Mouse (Mus musculus): ENCODE measurements around the gene Dnajc6.

DNA sequence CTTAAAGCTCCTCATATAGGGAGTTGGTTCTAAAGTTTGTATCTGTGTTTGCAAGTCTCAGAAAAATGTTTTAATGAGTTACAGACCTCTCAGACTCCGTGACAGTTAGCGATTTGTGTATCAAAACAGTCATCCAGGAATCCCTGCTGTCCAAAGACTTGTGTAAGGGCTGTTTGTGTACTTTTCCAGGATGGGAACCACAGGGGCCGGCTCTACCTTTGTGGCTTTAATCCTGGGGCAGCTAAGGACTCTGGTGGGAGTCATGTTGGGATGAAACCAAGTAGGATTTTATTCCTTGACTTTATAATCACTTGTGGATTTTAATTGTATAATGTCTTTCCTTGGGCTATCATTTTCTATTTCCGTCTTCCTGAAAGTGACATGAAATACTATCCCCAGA is 55.0 kb downstream of the Dnajc6 start:
- TF ChIP-seq POLR2A (IDR thresholded peaks at IDR 0.05; ENCODE audit: low read depth, low read length) (no peak), CTCF (IDR thresholded peaks at IDR 0.05; ENCODE audit: extremely low read depth, insufficient read length, insufficient replicate concordance, low read depth, low read length) (no peak)
